Mouse (Mus musculus) hindbrain, embryonic 11.5 days (tissue): ENCODE data around the gene Urgcp. TPM values are rescaled to one million over a fixed set of nuclear protein-coding genes. Genes with fewer than 3 reads are reported as not detected.

Experiments used
- ATAC-seq: fragments of 200-750 bp; cut with Nextera tagmentation; 2 replicates; pipeline ENCODE4 v1.8.0; 2017; ENCODE audit warnings: mild to moderate bottlenecking, moderate TSS enrichment, moderate library complexity; ENCODE audit not compliant: low FRiP score
- DNase-seq: peaks from one replicate; pipeline ENCODE4 v3.0.0-alpha.2; 2015; ENCODE audit warnings: low spot score
- H3K27ac ChIP-seq: fragments of 300-500 bp; sonication (generic); 2 replicates; pipeline ENCODE4 v1.5.1; 2014; ENCODE audit warnings: mild to moderate bottlenecking, low read depth, low read length
- H3K27me3 ChIP-seq: fragments of 300-500 bp; sonication (generic); 2 replicates; pipeline ENCODE4 v1.6.1; 2014; ENCODE audit warnings: mild to moderate bottlenecking, low read length, moderate library complexity, mixed read lengths; ENCODE audit not compliant: control insufficient read depth, insufficient read depth
- H3K36me3 ChIP-seq: fragments of 300-500 bp; sonication (generic); 2 replicates; pipeline ENCODE4 v1.6.1; 2014; ENCODE audit warnings: mild to moderate bottlenecking, low read length, moderate library complexity, mixed read lengths; ENCODE audit not compliant: control insufficient read depth, insufficient read depth
- H3K4me1 ChIP-seq: fragments of 300-500 bp; sonication (generic); replicated peaks from 2 replicates; pipeline ENCODE4 v1.6.1; 2014; ENCODE audit warnings: low read length, mixed read lengths; ENCODE audit not compliant: control insufficient read depth, insufficient read depth
- H3K4me2 ChIP-seq: fragments of 300-500 bp; sonication (generic); replicated peaks from 2 replicates; pipeline ENCODE4 v1.6.1; 2014; ENCODE audit warnings: mild to moderate bottlenecking, low read depth, low read length
- H3K4me3 ChIP-seq: fragments of 300-500 bp; sonication (generic); 2 replicates; pipeline ENCODE4 v1.5.1; 2014; ENCODE audit warnings: low read depth, low read length
- H3K9ac ChIP-seq: fragments of 300-500 bp; sonication (generic); 2 replicates; pipeline ENCODE4 v1.6.1; 2014; ENCODE audit warnings: low read depth, low read length
- H3K9me3 ChIP-seq: fragments of 300-500 bp; sonication (generic); 2 replicates; pipeline ENCODE4 v1.6.1; 2016; ENCODE audit warnings: low read length; ENCODE audit not compliant: control insufficient read depth
- WGBS: fragments of 180-500 bp; shearing (Covaris S2); extraction: QIAGEN DNeasy Blood & Tissue Kit; methylation state at CpG from one replicate; pipeline ENCODE4 v1.1.7; 2014; 5-methylcytosine and 5-hydroxymethylcytosine counted together
- polyA plus RNA-seq: library from polyadenylated mRNA; unstranded; fragments of >200 nt; fragmentation: Nextera tagmentation; extraction: Ambion mirVana; gene quantifications from 2 replicates; pipeline ENCODE4 v1.2.1, GENCODE M21; 2014

Urgcp gene
- polyA plus RNA-seq, 1 experiment from 2014 or later, result 8.4 TPM

DNA sequence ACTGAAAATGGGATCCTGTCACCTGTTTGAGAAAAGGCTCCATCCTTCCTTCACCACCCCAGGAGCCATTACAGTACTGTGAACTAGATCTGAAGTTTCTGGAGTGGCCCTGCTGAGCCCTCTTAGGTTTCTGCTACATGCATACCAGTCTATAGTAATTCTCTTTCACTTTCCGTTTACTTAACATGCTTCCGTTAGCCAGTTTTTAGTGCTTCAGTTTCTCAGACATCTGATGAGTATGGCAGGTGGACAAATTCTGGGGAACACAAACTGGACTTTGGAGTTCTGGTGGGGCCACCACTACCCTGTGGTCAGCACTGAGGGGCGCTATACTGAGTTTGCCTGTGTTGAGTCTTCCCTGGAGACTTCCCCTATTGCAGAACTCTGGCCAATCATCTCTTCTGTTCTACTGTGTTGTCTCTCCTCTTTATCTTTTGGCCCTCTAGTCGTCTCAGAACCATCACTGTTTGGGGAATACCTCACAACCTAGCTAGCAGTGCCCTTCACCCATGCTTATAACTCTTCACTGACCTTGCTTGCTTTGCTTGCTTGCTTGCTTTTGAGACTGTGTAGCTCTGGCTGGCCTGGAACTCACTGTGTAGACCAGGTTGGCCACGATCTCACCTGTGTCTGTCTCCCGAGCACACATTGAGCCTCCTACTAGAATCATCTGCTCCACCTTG, 27.0 kb upstream of the Urgcp start:
- Histone ChIP-seq H3K9ac (peak overlapping the region; percentile 85), H3K27ac (peak overlapping the region; percentile 83; the same call in 1 of the 2 replicates), H3K9me3 (no peaks in the 10 kb centered on the region), H3K4me3 (peak overlapping the region; percentile 75), H3K4me2 (peak overlapping the region; percentile 84), H3K36me3 (no peaks in the 10 kb centered on the region), H3K4me1 (peaks cover 4% of the 10 kb centered on the region; the same call in 1 of the 2 replicates), H3K27me3 (no peaks in the 10 kb centered on the region)
- 82% methylated on average over 6 of the region's 6 CpGs for WGBS
- DNase-seq (no peak), ATAC-seq (no peak)

DNA sequence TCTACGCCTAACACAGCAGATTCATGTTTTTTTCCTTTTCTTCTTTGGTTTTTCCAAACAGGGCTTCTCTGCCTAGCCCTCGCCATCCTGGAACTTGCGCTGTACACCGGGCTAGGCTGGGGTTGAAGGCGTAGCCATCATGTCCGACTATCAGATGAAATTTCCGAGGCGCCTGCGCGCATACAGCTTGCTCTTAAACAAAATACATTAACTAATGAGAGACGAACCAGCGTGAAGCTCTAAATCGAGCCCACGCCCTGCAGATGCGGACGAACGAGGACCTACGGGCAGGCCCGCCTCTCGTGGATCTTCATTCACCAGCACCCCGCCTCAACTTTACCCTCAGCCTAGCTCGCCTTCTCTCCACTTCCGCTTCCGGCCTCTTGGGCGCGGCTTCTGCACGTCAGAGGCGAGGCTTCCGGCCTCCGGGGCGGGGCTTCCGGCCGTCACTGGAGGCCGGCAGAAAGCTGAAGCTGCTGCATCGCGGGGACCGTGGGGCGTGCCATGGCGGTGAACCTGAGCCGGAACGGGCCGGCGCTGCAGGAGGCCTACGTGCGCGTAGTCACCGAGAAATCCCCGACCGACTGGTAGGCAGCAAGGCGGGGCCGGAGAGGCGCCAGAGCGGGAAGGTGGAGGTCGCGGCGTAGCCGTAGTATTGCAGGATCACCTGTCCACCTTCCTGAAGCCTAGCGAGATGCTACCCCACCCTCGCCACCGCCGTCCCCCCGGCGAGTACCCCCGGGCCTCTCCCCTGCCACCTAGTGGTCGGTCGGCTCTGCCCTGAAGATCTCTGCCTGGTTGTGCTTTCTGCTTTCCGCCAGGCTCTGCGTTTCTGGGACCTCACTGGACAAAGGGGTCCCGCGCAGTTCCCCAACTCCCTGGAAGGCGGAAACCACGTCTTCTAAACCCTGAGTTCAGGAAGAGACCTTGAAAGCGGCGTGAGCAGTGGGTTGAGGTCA, 26.2 kb upstream of the Urgcp start, which contains the start of gene Dbnl:
Gene Dbnl (plus strand): TSS at position 433 of the 959 bp plus-strand sequence.
- Histone ChIP-seq H3K4me1 (peaks cover 4% of the 10 kb centered on the region; the same call in 1 of the 2 replicates), H3K9ac (peak within 1 kb of the TSS; percentile 85), H3K27ac (peak within 1 kb of the TSS; percentile 83), H3K9me3 (no peaks in the 10 kb centered on the region), H3K36me3 (no peaks in the 10 kb centered on the region), H3K4me3 (peak within 1 kb of the TSS; percentile 75), H3K27me3 (no peaks in the 10 kb centered on the region), H3K4me2 (peak within 1 kb of the TSS; percentile 84)
- ATAC-seq, result peak; percentile 97
- WGBS, result under 1% methylated on average over 74 of the region's 74 CpGs
- DNase-seq, result peak; percentile 98

- no peak for ATAC-seq
- Histone ChIP-seq H3K36me3 (no peaks in the 10 kb centered on the region), H3K9me3 (no peaks in the 10 kb centered on the region), H3K27me3 (no peaks in the 10 kb centered on the region), H3K4me1 (peaks cover 4% of the 10 kb centered on the region; the same call in 1 of the 2 replicates), H3K9ac (peak overlapping the region; percentile 85), H3K4me3 (peak overlapping the region; percentile 75), H3K27ac (peak overlapping the region; percentile 83), H3K4me2 (peak overlapping the region; percentile 84)
- DNase-seq, result no peak
- WGBS, result 34% methylated on average over 8 of the region's 8 CpGs
Observed at GRCm38 (mm10) chr11:5787671-5788055, 25.5 kb upstream of the Urgcp start.

DNA sequence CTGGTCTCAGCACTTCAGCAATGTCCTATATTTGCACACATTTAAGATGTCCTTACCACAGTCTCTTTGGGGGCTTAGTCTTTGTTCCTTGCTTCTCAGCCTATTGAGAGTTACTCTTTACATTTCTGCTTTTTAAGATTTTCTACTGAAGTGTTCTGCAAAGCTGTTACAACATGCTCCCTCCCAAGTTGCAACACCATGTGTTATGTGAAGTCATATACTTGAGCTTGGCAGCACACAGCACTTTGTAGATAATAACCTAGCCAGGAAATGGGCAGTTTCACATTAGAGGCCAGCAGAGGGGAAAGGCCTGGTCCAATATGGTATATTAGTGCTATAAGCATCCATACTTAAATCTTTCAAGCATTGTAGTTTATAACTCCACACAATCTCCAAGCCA, 23.6 kb upstream of the Urgcp start:
- Histone ChIP-seq H3K27me3 (no peaks in the 10 kb centered on the region), H3K9me3 (no peaks in the 10 kb centered on the region), H3K4me3 (no peak overlapping the region), H3K9ac (no peak overlapping the region), H3K27ac (no peak overlapping the region), H3K36me3 (no peaks in the 10 kb centered on the region), H3K4me1 (peaks cover 4% of the 10 kb centered on the region; the same call in 1 of the 2 replicates), H3K4me2 (no peak overlapping the region)
- ATAC-seq (no peak), DNase-seq (no peak)

DNA sequence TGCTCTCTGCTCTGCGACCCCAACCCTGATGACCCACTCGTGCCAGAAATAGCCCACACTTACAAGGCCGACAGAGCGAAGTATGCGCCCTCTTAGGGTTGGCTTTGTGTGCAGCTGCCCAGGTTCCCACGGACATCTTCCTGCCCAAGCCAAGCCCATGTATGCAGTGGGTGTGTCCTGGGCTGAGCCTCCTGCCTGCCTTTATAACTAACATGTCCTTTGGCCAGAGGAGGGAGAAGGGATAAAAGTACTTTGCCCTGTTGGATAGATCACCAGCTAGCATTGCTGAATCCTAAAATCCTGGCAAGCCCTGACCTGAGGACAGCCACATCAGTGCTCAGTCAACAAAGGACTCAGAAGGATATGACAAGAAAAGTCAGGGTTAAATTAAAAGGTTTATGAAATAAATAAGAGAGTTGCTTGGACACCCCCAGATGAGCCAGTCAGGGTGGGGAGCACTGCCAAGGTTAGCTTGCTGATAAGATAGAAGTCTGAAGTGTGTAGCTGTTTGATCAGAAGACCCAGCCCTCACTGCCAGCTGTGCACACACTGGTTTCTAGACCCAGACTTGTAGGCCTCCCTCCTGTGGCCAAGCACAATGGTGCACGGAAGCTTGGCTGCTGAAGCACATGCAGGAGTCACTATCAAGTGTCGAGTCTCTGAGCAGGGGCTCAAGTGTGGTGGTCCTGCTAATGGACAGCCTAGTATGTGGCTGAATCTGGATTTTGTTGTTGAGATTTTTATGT, 20.2 kb upstream of the Urgcp start:
- Histone ChIP-seq H3K4me1 (no peaks in the 10 kb centered on the region), H3K9me3 (no peaks in the 10 kb centered on the region), H3K4me2 (no peak overlapping the region), H3K36me3 (no peaks in the 10 kb centered on the region), H3K27ac (no peak overlapping the region), H3K9ac (no peak overlapping the region), H3K27me3 (no peaks in the 10 kb centered on the region), H3K4me3 (no peak overlapping the region)
- WGBS, result 75% methylated on average over 8 of the region's 8 CpGs
- DNase-seq, result no peak
- ATAC-seq, result no peak

GRCm38 (mm10) chr11:5780035-5780499, 17.9 kb upstream of the Urgcp start:
- DNase-seq, result no peak
- 91% methylated on average over 6 of the region's 6 CpGs for WGBS
- no peak overlapping the region for H3K4me2 ChIP-seq

GRCm38 (mm10) chr11:5778481-5778880, 16.3 kb upstream of the Urgcp start:
- Histone ChIP-seq H3K27me3 (no peaks in the 10 kb centered on the region), H3K9me3 (no peaks in the 10 kb centered on the region), H3K9ac (no peak overlapping the region), H3K36me3 (no peaks in the 10 kb centered on the region), H3K4me3 (no peak overlapping the region), H3K4me2 (no peak overlapping the region), H3K27ac (no peak overlapping the region), H3K4me1 (no peaks in the 10 kb centered on the region)
- DNase-seq (peak; percentile 28), ATAC-seq (no peak)
- WGBS, result 54% methylated on average over 2 of the region's 2 CpGs

More at GRCm38 (mm10) chr11:5780035-5780499, 17.9 kb upstream of the Urgcp start:
- no peak overlapping the region for H3K4me3 ChIP-seq
- no peaks in the 10 kb centered on the region for H3K9me3 ChIP-seq
- H3K9ac ChIP-seq, result no peak overlapping the region
- H3K36me3 ChIP-seq, result no peaks in the 10 kb centered on the region
- H3K4me1 ChIP-seq, result no peaks in the 10 kb centered on the region
- no peak for ATAC-seq
- H3K27me3 ChIP-seq, result no peaks in the 10 kb centered on the region
- no peak overlapping the region for H3K27ac ChIP-seq

- no peak overlapping the region for H3K27ac ChIP-seq
- 88% methylated on average over 6 of the region's 6 CpGs for WGBS
- no peaks in the 10 kb centered on the region for H3K36me3 ChIP-seq
- H3K9ac ChIP-seq, result no peak overlapping the region
- H3K9me3 ChIP-seq, result no peaks in the 10 kb centered on the region
- no peak overlapping the region for H3K4me2 ChIP-seq
- ATAC-seq, result no peak
- no peak for DNase-seq
- no peak overlapping the region for H3K4me3 ChIP-seq
- no peaks in the 10 kb centered on the region for H3K27me3 ChIP-seq
- H3K4me1 ChIP-seq, result no peaks in the 10 kb centered on the region
Observed at GRCm38 (mm10) chr11:5766019-5766418, 3.8 kb upstream of the Urgcp start.
